ENCODE assay signal across 27 mouse cellular contexts in the genomic region with DNA sequence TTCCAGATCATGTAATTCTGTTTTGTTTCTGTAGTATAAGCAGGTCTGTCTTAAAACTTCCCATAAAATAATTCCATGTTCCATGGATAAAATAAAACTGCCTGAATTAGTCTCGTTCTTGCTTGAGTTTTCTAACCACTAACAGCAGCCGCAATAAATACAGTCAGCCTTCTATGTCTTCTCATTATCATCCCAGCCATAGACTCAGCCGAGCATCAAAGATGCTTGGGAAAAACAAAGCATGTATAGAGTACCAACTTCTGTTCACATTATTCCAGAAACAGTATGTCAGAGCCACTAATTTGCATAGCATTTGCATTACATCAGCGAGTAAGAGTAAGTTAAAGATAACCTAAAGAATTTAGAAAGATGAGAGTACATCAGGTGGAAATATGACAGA. TPM values are rescaled to one million over a fixed set of nuclear protein-coding genes. Genes with fewer than 3 reads are reported as not detected.
A peak's percentile ranks its signal among the peaks of the same experiment; 100 is the strongest.
DNase-seq lines count a peak whose midpoint lies in the region; ATAC-seq and TF ChIP-seq lines count a peak whose summit lies in the region.
"Had no signal": no experiment of that assay in that cellular context is flagged by ENCODE, and none has a peak within 500 bp of the region (broad histone marks: within the 10 kb centered on the region; RNA-seq: fewer than 3 reads in every experiment).

No protein-coding gene starts in this region.

- ATAC-seq in forebrain, embryonic 13.5 days = peak; percentile 75
- no peak for ATAC-seq in forebrain, embryonic 11.5 days (replicated peaks; ENCODE audit: low FRiP score)
- peak; percentile 55; the same call in 1 of the 2 replicates for ATAC-seq in forebrain, embryonic 16.5 days
- ATAC-seq: hindbrain, postnatal 0 days; inflammation-experienced regulatory T-cells, adult 6 months; intestine, embryonic 16.5 days; Patski had no signal

- no peak for TF ChIP-seq CTCF in brain, embryonic 14.5 days (IDR thresholded peaks at IDR 0.05; ENCODE audit: borderline replicate concordance, extremely low read depth, insufficient read depth, insufficient read length)

- H3K9ac ChIP-seq in forebrain, embryonic 13.5 days = no peak overlapping the region
- H3K9ac ChIP-seq in forebrain, embryonic 11.5 days (ENCODE audit: low read length) = no peak overlapping the region
- H3K9ac ChIP-seq in forebrain, embryonic 16.5 days (replicated peaks; ENCODE audit: low read depth, low read length) = no peak overlapping the region
- H3K9ac ChIP-seq: heart, embryonic 12.5 days; heart, embryonic 15.5 days; hindbrain, embryonic 14.5 days had no signal

- no peak for DNase-seq in forebrain, embryonic 11.5 days (ENCODE audit: low spot score)
- peak; percentile 17 for DNase-seq in heart, adult 11 months
- DNase-seq in heart, postnatal 14 days = no peak
- peak; percentile 62 for DNase-seq in brain, embryonic 14.5 days (ENCODE audit: low read depth)
- DNase-seq in ovary, adult 18-20 months (ENCODE audit: low spot score) = no peak
- DNase-seq: adrenal gland, postnatal 14 days; B cell, adult 2 months; cerebellum, adult 18-20 months; cerebellum, adult 9-10 months; cerebellum, postnatal 14 days; gastrocnemius, adult 2 months; gastrocnemius, postnatal 14 days; heart, adult 18-20 months; heart, postnatal 10 days; heart, postnatal 4 days; kidney, adult 18-20 months had no signal

- no peaks in the 10 kb centered on the region for H3K27me3 ChIP-seq in forebrain, embryonic 13.5 days
- H3K27me3 ChIP-seq in forebrain, embryonic 11.5 days (ENCODE audit: control insufficient read depth, insufficient read depth, low read length) = no peaks in the 10 kb centered on the region
- no peaks in the 10 kb centered on the region for H3K27me3 ChIP-seq in forebrain, embryonic 16.5 days (replicated peaks; ENCODE audit: control insufficient read depth, insufficient read depth, low read length)
- H3K27me3 ChIP-seq: CH12.LX; heart, embryonic 12.5 days; heart, embryonic 15.5 days; Patski had no signal

- H3K4me1 ChIP-seq in forebrain, embryonic 13.5 days = no peaks in the 10 kb centered on the region
- no peaks in the 10 kb centered on the region for H3K4me1 ChIP-seq in forebrain, embryonic 11.5 days (replicated peaks; ENCODE audit: control insufficient read depth, insufficient read depth, low read length)
- H3K4me1 ChIP-seq in forebrain, embryonic 16.5 days (replicated peaks; ENCODE audit: control insufficient read depth, insufficient read depth, low read length) = 0 out of 2 replicates have a peak, but pooled peaks cover 2% of the 10 kb centered on the region

- H3K9me3 ChIP-seq in forebrain, embryonic 13.5 days (replicated peaks) = no peaks in the 10 kb centered on the region
- H3K9me3 ChIP-seq in forebrain, embryonic 11.5 days (ENCODE audit: control insufficient read depth, low read length) = no peaks in the 10 kb centered on the region
- no peaks in the 10 kb centered on the region for H3K9me3 ChIP-seq in forebrain, embryonic 16.5 days (ENCODE audit: control insufficient read depth, low read length)
- H3K9me3 ChIP-seq: G1E; heart, embryonic 12.5 days; heart, embryonic 15.5 days had no signal

- WGBS in forebrain, embryonic 13.5 days = 36% methylated on average over 4 of the region's 4 CpGs
- WGBS in forebrain, embryonic 11.5 days = 74% methylated on average over 4 of the region's 4 CpGs
- WGBS in forebrain, embryonic 16.5 days = 27% methylated on average over 4 of the region's 4 CpGs

- TF ChIP-seq POLR2A in brain, embryonic 14.5 days (IDR thresholded peaks at IDR 0.05; ENCODE audit: borderline replicate concordance, extremely low read depth, insufficient read depth, insufficient read length, poor library complexity, severe bottlenecking) = no peak

- no peak overlapping the region for H3K27ac ChIP-seq in forebrain, embryonic 13.5 days
- no peak overlapping the region for H3K27ac ChIP-seq in forebrain, embryonic 11.5 days (ENCODE audit: low read depth, low read length)
- no peak overlapping the region for H3K27ac ChIP-seq in forebrain, embryonic 16.5 days (ENCODE audit: low read length)
- H3K27ac ChIP-seq: gastrocnemius, adult 2 months; heart, embryonic 15.5 days; hindbrain, embryonic 14.5 days; hindbrain, postnatal 0 days had no signal

- H3K4me2 ChIP-seq in forebrain, embryonic 13.5 days = no peak overlapping the region
- H3K4me2 ChIP-seq in forebrain, embryonic 11.5 days (ENCODE audit: low read depth, low read length, severe bottlenecking) = no peak overlapping the region
- H3K4me2 ChIP-seq in forebrain, embryonic 16.5 days (ENCODE audit: low read length) = no peak overlapping the region
- H3K4me2 ChIP-seq: heart, embryonic 12.5 days; heart, embryonic 15.5 days; hindbrain, embryonic 14.5 days had no signal

- no peak overlapping the region for H3K4me3 ChIP-seq in forebrain, embryonic 13.5 days
- no peak overlapping the region for H3K4me3 ChIP-seq in forebrain, embryonic 11.5 days (ENCODE audit: low read depth, low read length)
- no peak overlapping the region for H3K4me3 ChIP-seq in forebrain, embryonic 16.5 days (replicated peaks; ENCODE audit: low read length)
- H3K4me3 ChIP-seq: gastrocnemius, adult 2 months; heart, embryonic 12.5 days; heart, embryonic 15.5 days had no signal

- intact Hi-C loops in heart, postnatal 14 days (cut with DNase I) = no loop called here

- H3K36me3 ChIP-seq in forebrain, embryonic 13.5 days (ENCODE audit: poor library complexity, severe bottlenecking) = no peaks in the 10 kb centered on the region
- H3K36me3 ChIP-seq in forebrain, embryonic 11.5 days (ENCODE audit: control insufficient read depth, insufficient read depth, low read length) = no peaks in the 10 kb centered on the region
- no peaks in the 10 kb centered on the region for H3K36me3 ChIP-seq in forebrain, embryonic 16.5 days (ENCODE audit: control insufficient read depth, insufficient read depth)
- H3K36me3 ChIP-seq: G1E; heart, embryonic 12.5 days; heart, embryonic 15.5 days had no signal

RNA-seq across cellular contexts. Expression of gene Stim2, which starts 25.4 kb away (rescaled TPM):
- polyA plus RNA-seq in forebrain, embryonic 13.5 days (2015; fragmentation: Nextera tagmentation; extraction: Ambion mirVana) = 18.5 and 19.5 TPM in 2 replicates
- polyA plus RNA-seq in forebrain, embryonic 11.5 days (2014; fragmentation: Nextera tagmentation; extraction: Ambion mirVana) = 21.1 and 25.4 TPM in 2 replicates
- total RNA-seq in heart, postnatal 14 days (2021) = 10 to 100 TPM; 19.9 to 23.5 TPM
- 15.3 and 22.9 TPM in 2 replicates for polyA plus RNA-seq in brain, embryonic 14.5 days (2012; rRNA removed)
- polyA plus RNA-seq in forebrain, embryonic 16.5 days (2015; fragmentation: Nextera tagmentation; extraction: Ambion mirVana) = 23.2 and 36.1 TPM in 2 replicates

Comparison
In these comparisons a context has a peak if more than half of its experiments do, and no peak if none do; other contexts are left out.
1. DNase-seq: peak in heart, adult 11 months (single experiment) and brain, embryonic 14.5 days (single experiment); none in forebrain, embryonic 11.5 days (single experiment), heart, postnatal 14 days (0 of 2) and ovary, adult 18-20 months (single experiment).